Mouse (Mus musculus) splenic B cell, adult 2 months (primary cell): ENCODE measurements around the gene 1700122O11Rik.

ENCODE experiments used
- DNase-seq: peaks from one replicate; pipeline ENCODE4 v3.0.0-alpha.2; 2011; ENCODE audit warnings: low read depth, low spot score
- H3K27me3 ChIP-seq: 2 replicates; pipeline ENCODE4 v1.6.1; 2012; ENCODE audit warnings: mild to moderate bottlenecking, low read length, moderate library complexity, mixed read lengths; ENCODE audit not compliant: control insufficient read depth, poor library complexity, insufficient read depth, severe bottlenecking
- H3K36me3 ChIP-seq: 2 replicates; pipeline ENCODE4 v1.6.1; 2012; ENCODE audit warnings: mild to moderate bottlenecking, low read length, moderate library complexity, mixed read lengths; ENCODE audit not compliant: control insufficient read depth, poor library complexity, insufficient read depth, severe bottlenecking

Gene 1700122O11Rik

DNA sequence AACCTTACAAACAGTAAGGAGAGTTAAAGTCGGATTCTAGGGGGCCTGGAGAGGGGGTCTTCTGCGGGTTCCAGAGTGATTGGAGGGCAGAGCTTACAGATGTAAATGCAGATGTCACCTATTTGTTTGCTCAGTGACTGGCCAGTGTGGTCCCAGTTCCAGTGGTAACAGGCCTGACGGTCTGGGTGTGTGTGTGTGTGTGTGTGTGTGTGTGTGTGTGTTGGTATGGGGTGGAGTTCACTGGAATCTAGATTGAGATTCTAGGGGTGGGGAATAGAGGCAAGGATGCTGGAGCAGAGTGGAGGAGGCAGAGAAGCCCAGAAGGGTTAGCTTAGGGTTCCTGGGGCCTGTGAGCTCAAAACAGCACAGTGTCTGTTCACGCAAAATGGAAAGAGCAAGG is 32.3 kb downstream of the 1700122O11Rik start:
- no peak for DNase-seq
- 0 out of 2 replicates have a peak, but pooled peaks cover 2% of the 10 kb centered on the region for H3K36me3 ChIP-seq
- no peaks in the 10 kb centered on the region for H3K27me3 ChIP-seq

DNA sequence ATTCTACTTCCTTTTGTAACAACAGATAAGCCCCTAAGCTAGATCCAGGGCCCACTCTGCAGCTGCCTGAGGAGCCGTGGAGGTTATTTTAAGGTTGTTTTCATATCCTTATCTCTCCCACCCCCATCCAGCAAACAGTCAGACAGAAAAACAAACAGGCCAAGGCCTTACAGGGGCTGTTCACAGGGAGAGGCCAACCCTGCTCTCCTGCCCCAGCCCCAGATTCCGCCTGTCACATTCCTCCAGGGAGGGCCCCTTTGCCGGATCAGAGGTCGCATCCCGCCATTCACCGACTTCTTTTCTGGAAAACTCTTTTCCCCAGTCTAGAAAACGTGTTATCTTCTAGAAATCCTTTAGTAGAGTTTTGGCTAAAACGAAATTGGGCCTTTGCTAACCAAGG is 33.0 kb downstream of the 1700122O11Rik start:
- no peak for DNase-seq
- Histone ChIP-seq H3K36me3 (0 out of 2 replicates have a peak, but pooled peaks cover 2% of the 10 kb centered on the region), H3K27me3 (no peaks in the 10 kb centered on the region)

DNA sequence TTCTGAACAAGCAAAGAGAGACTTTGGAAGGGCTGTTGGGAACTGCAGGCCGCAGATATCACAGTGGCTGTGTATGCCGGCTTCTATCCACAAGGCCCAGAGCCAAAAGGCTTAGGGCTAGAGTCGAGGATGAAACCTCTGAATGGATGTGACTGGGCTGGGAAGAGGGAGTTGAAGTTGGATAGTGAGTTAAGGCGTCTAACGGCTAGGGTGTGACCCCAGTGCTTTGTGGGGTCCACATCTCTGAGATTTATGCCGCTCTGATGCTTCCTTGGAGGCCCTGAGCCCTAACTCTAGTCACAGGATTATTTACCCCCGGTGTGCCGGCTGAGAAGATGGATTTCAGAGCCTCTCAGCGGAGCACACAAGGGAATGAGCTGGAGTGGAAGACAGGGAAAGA is 33.5 kb downstream of the 1700122O11Rik start:
- no peaks in the 10 kb centered on the region for H3K27me3 ChIP-seq
- no peak for DNase-seq
- 0 out of 2 replicates have a peak, but pooled peaks cover 2% of the 10 kb centered on the region for H3K36me3 ChIP-seq

DNA sequence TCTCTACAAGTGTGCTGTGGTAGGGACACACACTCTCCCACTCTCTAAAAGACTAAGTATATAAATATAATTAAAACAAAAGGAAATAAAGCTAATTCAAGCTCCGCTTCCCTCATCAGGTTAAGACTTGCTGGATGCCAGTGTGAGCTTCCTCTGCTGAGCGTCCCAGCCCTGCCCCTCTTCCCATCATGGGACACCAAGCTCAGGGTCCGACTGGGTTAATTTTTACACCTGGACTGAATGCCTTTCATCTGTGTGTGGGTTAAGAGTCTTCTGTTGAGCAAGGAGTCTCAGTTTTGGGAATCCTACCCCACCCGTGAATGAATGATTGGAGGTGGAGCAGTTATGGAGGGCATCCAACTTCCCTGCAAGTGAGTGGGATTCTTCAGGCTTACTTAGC is 35.6 kb downstream of the 1700122O11Rik start:
- Histone ChIP-seq H3K27me3 (no peaks in the 10 kb centered on the region), H3K36me3 (0 out of 2 replicates have a peak, but pooled peaks cover 2% of the 10 kb centered on the region)
- DNase-seq, result no peak

DNA sequence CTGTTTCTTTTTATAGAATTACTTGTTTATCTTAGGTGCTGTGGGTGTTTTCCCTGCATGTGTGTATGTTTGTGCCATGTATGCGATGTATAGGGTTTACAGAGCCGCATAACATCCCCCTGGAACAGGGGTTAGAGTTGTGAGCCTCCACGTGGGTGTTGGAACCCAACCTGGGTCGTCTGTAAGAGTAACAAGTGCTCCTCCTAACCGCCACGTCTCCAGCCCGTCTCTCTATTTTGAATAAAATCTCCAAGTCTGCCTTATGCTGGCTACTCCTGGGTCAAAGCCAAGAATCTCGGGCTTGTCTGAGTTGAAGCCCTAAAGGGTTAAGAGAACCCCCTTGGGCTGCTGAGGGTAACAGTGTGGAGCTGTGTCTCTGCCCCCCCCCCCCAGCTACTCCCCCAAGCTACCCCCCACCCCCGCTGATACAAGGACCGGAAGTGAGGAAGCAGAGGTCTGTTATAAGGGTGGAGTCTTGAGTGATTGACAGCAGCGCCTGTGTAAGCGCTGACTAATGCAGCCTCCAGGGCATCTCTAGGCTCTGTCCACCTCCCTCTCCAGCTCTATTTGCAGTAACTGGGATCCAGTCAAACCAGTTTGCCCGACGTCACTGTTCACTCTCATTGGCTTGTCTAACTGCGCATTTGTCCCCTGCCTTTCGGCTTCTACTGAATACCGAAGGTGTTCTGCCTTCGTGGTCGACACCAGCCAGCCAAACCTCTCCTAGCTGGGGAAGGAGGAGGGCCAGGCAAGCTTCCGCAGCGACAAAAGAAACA is 36.3 kb downstream of the 1700122O11Rik start:
- H3K27me3 ChIP-seq, result no peaks in the 10 kb centered on the region
- H3K36me3 ChIP-seq, result 0 out of 2 replicates have a peak, but pooled peaks cover 2% of the 10 kb centered on the region
- DNase-seq, result peak; percentile 66

DNA sequence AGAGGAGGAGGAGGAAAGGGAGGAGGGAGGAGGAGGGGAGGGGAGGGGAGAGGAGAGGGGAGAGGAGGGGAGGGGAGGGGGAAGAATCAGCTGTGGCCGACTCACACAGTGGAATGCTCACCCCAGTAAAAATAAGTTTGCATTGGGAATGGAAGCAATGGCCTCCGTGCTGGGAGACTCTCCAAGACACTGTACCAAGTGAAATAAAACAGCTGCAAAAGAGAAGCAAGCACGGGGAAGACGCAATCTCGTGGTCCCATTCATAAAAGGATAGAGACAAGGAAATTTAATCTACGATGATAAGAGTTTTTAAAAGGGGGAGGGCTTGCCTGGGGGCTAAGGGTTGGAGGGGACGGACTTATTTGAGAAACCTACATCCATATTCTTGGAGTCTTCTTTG is 36.9 kb downstream of the 1700122O11Rik start:
- no peak for DNase-seq
- Histone ChIP-seq H3K27me3 (no peaks in the 10 kb centered on the region), H3K36me3 (0 out of 2 replicates have a peak, but pooled peaks cover 2% of the 10 kb centered on the region)

DNA sequence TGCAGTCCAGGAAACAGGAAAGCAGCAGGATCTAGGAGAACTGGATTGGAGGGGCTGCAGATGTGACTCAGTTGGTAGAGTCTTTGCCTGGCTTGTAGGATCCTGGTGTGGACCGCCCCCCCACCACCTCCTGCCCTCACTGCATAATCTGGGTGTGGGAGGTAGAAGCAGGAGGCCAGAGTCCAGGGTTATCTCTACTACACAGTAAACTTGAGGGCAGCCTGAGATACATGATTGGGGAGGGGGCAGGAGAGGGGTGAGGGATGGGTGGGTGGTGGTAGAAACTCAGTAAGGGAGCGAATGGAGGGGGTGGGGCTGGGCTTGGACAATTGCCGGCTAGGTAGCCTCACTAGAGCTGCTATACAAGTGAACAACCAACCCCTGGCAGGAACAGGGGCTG is 38.3 kb downstream of the 1700122O11Rik start:
- H3K27me3 ChIP-seq, result no peaks in the 10 kb centered on the region
- DNase-seq, result no peak
- 0 out of 2 replicates have a peak, but pooled peaks cover 2% of the 10 kb centered on the region for H3K36me3 ChIP-seq

DNA sequence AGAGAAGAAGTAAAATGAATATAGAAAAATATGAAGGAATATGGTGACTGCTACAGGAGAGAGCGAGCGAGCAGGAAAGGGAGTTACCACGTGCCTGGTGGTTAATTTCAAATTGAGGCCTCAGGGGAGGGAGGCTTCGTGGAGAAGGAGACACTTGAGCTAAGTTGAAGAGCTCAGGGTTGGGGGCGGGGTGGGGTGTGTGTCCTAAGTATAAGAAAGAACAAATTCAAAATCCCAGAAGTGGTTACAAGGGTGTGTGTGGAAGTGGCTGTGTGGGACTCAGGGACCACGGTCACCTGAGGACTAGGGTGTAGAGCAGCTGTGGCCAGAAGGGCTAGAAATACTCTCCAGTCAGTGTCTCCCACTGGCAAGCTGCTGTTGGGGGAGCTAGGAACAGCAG is 38.7 kb downstream of the 1700122O11Rik start:
- Histone ChIP-seq H3K36me3 (no peaks in the 10 kb centered on the region), H3K27me3 (no peaks in the 10 kb centered on the region)
- DNase-seq, result no peak

DNA sequence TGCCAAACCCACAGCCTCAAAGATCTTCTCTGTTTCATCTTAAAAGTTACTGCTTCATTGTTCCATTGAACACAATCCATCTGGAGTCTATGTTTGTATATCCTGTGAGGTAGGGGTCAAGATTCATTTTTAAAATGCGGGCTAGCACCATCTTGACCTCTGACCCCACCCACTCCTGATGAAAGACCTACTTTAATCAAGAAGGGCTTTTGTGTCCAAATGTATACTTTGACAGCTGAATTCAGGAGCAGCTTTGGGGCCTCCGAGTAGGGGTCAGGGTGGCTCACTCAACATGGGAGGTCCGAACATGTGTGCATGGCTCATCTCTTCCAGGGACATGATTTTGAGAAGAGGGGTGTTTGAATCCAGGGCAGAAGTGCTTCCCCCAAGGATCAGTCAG is 40.3 kb downstream of the 1700122O11Rik start:
- DNase-seq, result no peak
- H3K36me3 ChIP-seq, result no peaks in the 10 kb centered on the region
- H3K27me3 ChIP-seq, result no peaks in the 10 kb centered on the region

DNA sequence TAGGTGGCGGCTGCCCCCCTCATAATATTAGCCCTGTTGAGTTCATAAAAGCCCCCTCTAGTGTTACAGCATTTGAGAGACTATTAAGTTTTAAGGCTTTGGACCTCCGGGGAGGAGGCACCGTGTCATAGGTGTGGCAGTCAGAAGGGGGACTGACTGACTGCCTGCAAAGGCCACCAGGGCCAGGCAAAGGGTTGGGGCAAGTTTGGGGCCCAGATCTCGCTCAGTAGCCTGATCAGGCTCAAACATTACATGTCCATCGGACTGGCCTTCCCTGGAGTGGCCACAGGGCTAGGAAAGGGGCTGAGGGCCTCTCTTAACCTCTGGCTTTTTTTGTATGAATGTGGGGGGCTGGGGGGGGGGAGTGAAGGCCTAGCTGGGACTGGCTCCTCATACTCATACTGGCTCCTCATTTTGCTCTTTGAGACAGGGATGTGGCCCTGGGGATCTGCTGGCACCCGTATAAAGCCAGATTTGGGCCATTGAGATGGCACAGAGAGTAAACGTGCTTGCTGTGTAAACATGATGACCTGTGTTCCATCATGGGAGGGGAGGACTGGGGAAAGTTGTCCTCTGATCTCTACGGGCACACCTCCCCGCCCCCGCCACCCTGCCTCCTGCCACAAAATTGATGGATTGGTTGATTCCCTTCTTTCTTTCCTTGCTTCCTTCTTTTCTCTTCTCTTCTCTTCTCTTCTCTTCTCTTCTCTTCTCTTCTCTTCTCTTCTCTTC is 47.5 kb downstream of the 1700122O11Rik start:
- no peak for DNase-seq
- H3K27me3 ChIP-seq, result no peaks in the 10 kb centered on the region
- no peaks in the 10 kb centered on the region for H3K36me3 ChIP-seq

DNA sequence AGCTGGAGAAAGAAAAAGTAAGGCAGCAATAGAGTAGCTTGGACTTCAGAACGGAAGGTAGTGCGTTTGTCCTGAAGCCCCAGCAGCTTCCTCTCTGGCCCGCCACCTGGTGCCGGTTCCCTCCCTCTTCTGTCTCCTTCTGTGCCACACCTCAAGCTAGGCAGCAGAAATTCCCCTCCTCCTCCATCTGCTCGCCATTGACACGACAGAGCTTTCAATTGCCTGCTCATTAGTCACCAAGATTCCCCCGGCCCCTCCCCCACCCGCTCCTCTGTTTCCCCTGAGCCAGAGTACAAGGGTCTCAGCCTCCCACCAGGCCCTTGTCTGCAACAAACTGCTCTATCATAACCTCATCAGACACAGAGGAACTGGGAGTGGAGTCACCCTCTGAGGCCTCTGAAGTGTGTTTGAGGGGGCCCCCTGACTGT is 48.1 kb downstream of the 1700122O11Rik start:
- Histone ChIP-seq H3K27me3 (no peaks in the 10 kb centered on the region), H3K36me3 (no peaks in the 10 kb centered on the region)
- DNase-seq, result peak; percentile 55

DNA sequence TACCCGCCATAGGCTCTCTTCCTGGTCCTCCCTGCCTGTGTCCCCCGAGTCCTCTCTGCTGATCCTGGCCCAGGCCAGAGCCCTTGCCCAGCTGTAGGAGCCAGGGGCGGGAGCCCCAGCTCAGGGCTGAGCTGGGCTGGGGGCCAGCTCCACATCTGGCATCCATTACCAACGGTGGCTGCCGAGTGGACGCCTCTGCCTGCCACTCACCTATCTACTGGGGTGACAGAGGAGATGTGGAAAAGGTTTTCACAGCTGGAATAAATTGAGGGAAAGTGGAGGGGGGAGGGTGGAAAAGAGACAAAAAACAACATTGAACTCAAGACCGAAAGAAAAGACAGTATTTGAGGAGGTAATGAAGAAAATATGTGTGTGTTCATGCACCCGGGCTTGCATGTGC is 49.3 kb downstream of the 1700122O11Rik start:
- no peak for DNase-seq
- H3K27me3 ChIP-seq, result no peaks in the 10 kb centered on the region
- no peaks in the 10 kb centered on the region for H3K36me3 ChIP-seq

DNA sequence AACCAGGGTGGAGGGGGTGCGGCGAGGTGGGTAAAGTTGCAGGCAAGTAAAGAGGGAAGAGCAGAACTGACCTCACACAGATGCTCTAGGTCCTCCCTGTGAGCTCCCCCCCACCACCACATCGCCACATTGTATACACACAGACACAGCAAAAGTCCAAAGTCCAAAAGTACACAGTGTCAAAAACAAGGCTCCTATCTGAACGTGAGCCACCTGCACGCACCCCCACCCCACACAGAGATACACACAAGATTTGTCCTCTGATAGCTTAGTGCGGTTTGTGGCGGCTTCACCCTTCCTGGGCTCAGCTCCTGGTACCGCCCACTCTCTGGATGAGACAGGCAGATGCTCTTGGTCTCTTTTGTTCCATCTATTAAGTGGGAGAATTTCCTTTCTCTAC is 50.0 kb downstream of the 1700122O11Rik start:
- DNase-seq, result no peak
- Histone ChIP-seq H3K27me3 (no peaks in the 10 kb centered on the region), H3K36me3 (no peaks in the 10 kb centered on the region)
